Mouse (Mus musculus) heart, adult 2 months (tissue): ENCODE data around the gene Mybpc1. TPM values are rescaled to one million over a fixed set of nuclear protein-coding genes. Genes with fewer than 3 reads are reported as not detected.

ENCODE experiments used
- DNase-seq, 2 experiments: peaks; one replicate each; pipeline ENCODE4 v3.0.0; 2021
- H3K27ac ChIP-seq: fragments of 200-600 bp; 2 replicates; pipeline ENCODE4 v1.8.1; 2022
- H3K27me3 ChIP-seq: fragments of 200-500 bp; 2 replicates; pipeline ENCODE4 v1.6.1; 2012; ENCODE audit warnings: mild to moderate bottlenecking, low read length, inconsistent platforms, mixed read lengths; ENCODE audit not compliant: control insufficient read depth, insufficient read depth
- H3K36me3 ChIP-seq: fragments of 200-500 bp; 2 replicates; pipeline ENCODE4 v1.6.1; 2012; ENCODE audit warnings: low read length, inconsistent platforms; ENCODE audit not compliant: control insufficient read depth, insufficient read depth
- H3K4me1 ChIP-seq: fragments of 200-500 bp; 2 replicates; pipeline ENCODE4 v1.6.1; 2011; ENCODE audit warnings: low read length; ENCODE audit not compliant: control insufficient read depth, insufficient read depth
- H3K4me3 ChIP-seq: fragments of 200-600 bp; 2 replicates; pipeline ENCODE4 v1.8.1; 2022
- H3K79me2 ChIP-seq: fragments of 200-500 bp; replicated peaks from 2 replicates; pipeline ENCODE4 v1.6.1; 2012; ENCODE audit warnings: mild to moderate bottlenecking, inconsistent platforms, low read length, moderate library complexity, mixed read lengths; ENCODE audit not compliant: control insufficient read depth, insufficient read depth
- H3K9ac ChIP-seq: fragments of 200-500 bp; 2 replicates; pipeline ENCODE4 v1.6.1; 2012; ENCODE audit warnings: low read depth, mild to moderate bottlenecking, control low read depth, inconsistent platforms, low read length, mixed read lengths
- CTCF ChIP-seq: fragments of 200-600 bp; IDR thresholded peaks from 2 replicates; pipeline ENCODE4 v1.8.1; 2022; ENCODE audit warnings: antibody characterized with exemption, mild to moderate bottlenecking, moderate library complexity
- EP300 ChIP-seq: fragments of 200-500 bp; IDR thresholded peaks from 2 replicates; pipeline ENCODE4 v1.6.1; 2011; ENCODE audit warnings: low read depth, low read length, control low read depth; ENCODE audit not compliant: insufficient read depth
- POLR2A ChIP-seq: fragments of 200-500 bp; IDR thresholded peaks from 2 replicates; pipeline ENCODE4 v1.6.1; 2011; ENCODE audit warnings: mild to moderate bottlenecking, low read depth, low read length, control low read depth; ENCODE audit not compliant: insufficient read depth
- WGBS: fragments of 180-500 bp; shearing (Covaris S2); methylation state at CpG from one replicate; pipeline ENCODE4 v1.1.7; 2018; 5-methylcytosine and 5-hydroxymethylcytosine counted together
- intact Hi-C: fragments of 180-260 bp; cut with DNase I; formaldehyde crosslinking; loops from one replicate; pipeline ENCODE4 v1.15.1; 2025
- polyA plus RNA-seq: library from polyadenylated mRNA; depleted of rRNA; stranded (reverse); fragments of >200 nt; gene quantifications from 2 replicates; pipeline ENCODE4 v1.2.3, GENCODE M21; 2012
- total RNA-seq, 2 experiments: library from RNA; stranded (reverse); gene quantifications; 2 replicates each; pipeline ENCODE4 v1.2.3; 2021

Gene Mybpc1
- total and polyA plus RNA-seq, 3 experiments: 0.06 to 0.42 (median 0.14) TPM

GRCm38 (mm10) chr10:88513574-88514135, 91.3 kb downstream of the Mybpc1 start:
- 69% methylated on average over 8 of the region's 8 CpGs for WGBS
- no peaks in the 10 kb centered on the region for H3K27me3 ChIP-seq
- TF ChIP-seq POLR2A: no peak
- 0 out of 2 replicates have a peak, but pooled peaks have one; percentile 12 for TF ChIP-seq CTCF
- TF ChIP-seq EP300: no peak
- no peak overlapping the region for H3K4me3 ChIP-seq
- no peak for DNase-seq
- H3K9ac ChIP-seq: no peak overlapping the region
- peaks cover 1% of the 10 kb centered on the region; the same call in 1 of the 2 replicates for H3K4me1 ChIP-seq
- H3K27ac ChIP-seq: peak overlapping the region; percentile 59
- H3K79me2 ChIP-seq: no peaks in the 10 kb centered on the region
- intact Hi-C loops: loop anchor here (5.0 kb wide), 1 partner anchor 109 kb away; no protein-coding TSS in a partner anchor
- H3K36me3 ChIP-seq: no peaks in the 10 kb centered on the region

GRCm38 (mm10) chr10:88511355-88511754, 93.6 kb downstream of the Mybpc1 start:
- intact Hi-C loops: loop anchor here (5.0 kb wide), 1 partner anchor 111 kb away; no protein-coding TSS in a partner anchor
- Histone ChIP-seq H3K36me3 (no peaks in the 10 kb centered on the region), H3K4me1 (peaks cover 1% of the 10 kb centered on the region; the same call in 1 of the 2 replicates), H3K27me3 (no peaks in the 10 kb centered on the region), H3K27ac (peak overlapping the region; percentile 87), H3K79me2 (no peaks in the 10 kb centered on the region), H3K9ac (no peak overlapping the region), H3K4me3 (no peak overlapping the region)
- DNase-seq: no peak
- 64% methylated on average over 9 of the region's 9 CpGs for WGBS
- TF ChIP-seq EP300 (no peak), POLR2A (no peak), CTCF (no peak)

GRCm38 (mm10) chr10:88510503-88511271, 94.3 kb downstream of the Mybpc1 start:
- Histone ChIP-seq H3K36me3 (no peaks in the 10 kb centered on the region), H3K79me2 (no peaks in the 10 kb centered on the region), H3K27me3 (no peaks in the 10 kb centered on the region), H3K4me3 (no peak overlapping the region), H3K9ac (0 out of 2 replicates have a peak overlapping the region, but pooled peaks have one; percentile 4), H3K4me1 (peaks cover 1% of the 10 kb centered on the region; the same call in 1 of the 2 replicates), H3K27ac (peak overlapping the region; percentile 87)
- intact Hi-C loops: loop anchor here (5.0 kb wide), 1 partner anchor 112 kb away; no protein-coding TSS in a partner anchor
- 39% methylated on average over 12 of the region's 12 CpGs for WGBS
- TF ChIP-seq POLR2A (0 out of 2 replicates have a peak, but pooled peaks have one; percentile 13), CTCF (no peak), EP300 (peak; percentile 80)
- DNase-seq: peak; percentile 53 to 80

- Histone ChIP-seq H3K4me3 (no peak overlapping the region), H3K27ac (no peak overlapping the region), H3K27me3 (no peaks in the 10 kb centered on the region), H3K36me3 (0 out of 2 replicates have a peak, but pooled peaks cover 2% of the 10 kb centered on the region), H3K4me1 (peaks cover 1% of the 10 kb centered on the region; the same call in 1 of the 2 replicates), H3K79me2 (no peaks in the 10 kb centered on the region), H3K9ac (no peak overlapping the region)
- intact Hi-C loops: no loop called here
- 74% methylated on average over 7 of the region's 7 CpGs for WGBS
- TF ChIP-seq POLR2A (no peak), EP300 (no peak), CTCF (no peak)
- DNase-seq: no peak
Measured at GRCm38 (mm10) chr10:88507691-88508143, 97.2 kb downstream of the Mybpc1 start.

GRCm38 (mm10) chr10:88505256-88505655, 99.7 kb downstream of the Mybpc1 start:
- TF ChIP-seq EP300 (no peak), POLR2A (no peak), CTCF (no peak)
- DNase-seq: no peak
- Histone ChIP-seq H3K27me3 (no peaks in the 10 kb centered on the region), H3K36me3 (peaks cover 4% of the 10 kb centered on the region), H3K27ac (no peak overlapping the region), H3K4me1 (no peaks in the 10 kb centered on the region; the same call in 1 of the 2 replicates), H3K4me3 (no peak overlapping the region), H3K9ac (no peak overlapping the region), H3K79me2 (peaks cover 3% of the 10 kb centered on the region; the same call in 1 of the 2 replicates)
- intact Hi-C loops: no loop called here
- 76% methylated on average over 5 of the region's 5 CpGs for WGBS
